Mouse (Mus musculus): Measurements from ENCODE around the gene Elmo3. TPM values are rescaled to one million over a fixed set of nuclear protein-coding genes. Genes with fewer than 3 reads are reported as not detected.

Gene Elmo3
- total and polyA plus RNA-seq, 3 experiments, result 0.72 to 1.4 (median 1.3) TPM

GRCm38 (mm10) chr8:105345061-105345975, 39.9 kb downstream of the Elmo3 start:
- TF ChIP-seq E2F4 (IDR thresholded peaks at IDR 0.05; ENCODE audit: insufficient replicate concordance, low read depth, low read length) (no peak), RAD21 (IDR thresholded peaks at IDR 0.05; ENCODE audit: low read depth, low read length) (no peak), TCF12 (IDR thresholded peaks at IDR 0.05; ENCODE audit: low read depth, low read length) (no peak), ETS1 (conservative IDR thresholded peaks at IDR 0.05; ENCODE audit: low read depth, low read length) (peak; percentile 71), ZC3H11A (IDR thresholded peaks at IDR 0.05; ENCODE audit: low read depth, low read length) (no peak), JUN (IDR thresholded peaks at IDR 0.05; ENCODE audit: insufficient read depth, low read depth, low read length) (peak; percentile 68), ELF1 (IDR thresholded peaks at IDR 0.05; ENCODE audit: low read depth, low read length) (0 out of 2 replicates have a peak, but pooled peaks have one; percentile 23), CHD2 (IDR thresholded peaks at IDR 0.05; ENCODE audit: low read length) (peak; percentile 81), POLR2AphosphoS2 (IDR thresholded peaks at IDR 0.05; ENCODE audit: low read depth, low read length) (no peak), KAT2A (IDR thresholded peaks at IDR 0.05; ENCODE audit: insufficient replicate concordance, low read length) (0 out of 2 replicates have a peak, but pooled peaks have one; percentile 22), IRF4 (IDR thresholded peaks at IDR 0.05; ENCODE audit: low read depth, low read length) (peak; percentile 65; the same call in 1 of the 2 replicates), NRF1 (IDR thresholded peaks at IDR 0.05; ENCODE audit: low read depth, low read length) (no peak), MEF2A (IDR thresholded peaks at IDR 0.05; ENCODE audit: borderline replicate concordance, low read depth, low read length) (0 out of 2 replicates have a peak, but pooled peaks have one; percentile 26), EP300 (IDR thresholded peaks at IDR 0.05; ENCODE audit: low read length) (peak; percentile 83), JUND (conservative IDR thresholded peaks at IDR 0.05; ENCODE audit: low read depth, low read length) (peak; percentile 53; the same call in 1 of the 2 replicates)
- Histone ChIP-seq H3K4me2 (ENCODE audit: insufficient read depth, low read depth, poor library complexity, severe bottlenecking) (peak overlapping the region; percentile 37; the same call in 1 of the 2 replicates), H3K36me3 (replicated peaks in 1 of 2; ENCODE audit: control insufficient read depth in 1 of 2, insufficient read depth in 1 of 2, low read length in 1 of 2) (no peaks in the 10 kb centered on the region), H3K9ac (ENCODE audit: insufficient read depth, low read depth) (no peak overlapping the region), H3K27ac (ENCODE audit: insufficient read depth, low read depth) (no peak overlapping the region), H3K4me1 (ENCODE audit: control insufficient read depth in 1 of 2, insufficient read depth in 2 of 2) (peaks cover 15 to 39% of the 10 kb centered on the region in 2 experiments), H3K4me3 (replicated peaks in 1 of 3; ENCODE audit: low read depth in 2 of 3, low read length in 2 of 3, poor library complexity in 1 of 3) (no peak overlapping the region), H3K9me3 (replicated peaks; ENCODE audit: low read length) (no peaks in the 10 kb centered on the region), H3K27me3 (replicated peaks) (peaks cover 16% of the 10 kb centered on the region), H3K79me2 (replicated peaks; ENCODE audit: control insufficient read depth, extremely low read depth, insufficient read depth, poor library complexity, severe bottlenecking) (no peaks in the 10 kb centered on the region; the same call in 1 of the 2 replicates)
- dilution Hi-C loops (cut with MboI; ENCODE audit: extremely low pct_ligation_motif_present, extremely low pct_unique_long_range_greater_than_20kb, low sequenced_read_pairs) (no loop called here), in situ Hi-C loops (cut with MboI; ENCODE audit: low pct_ligation_motif_present, low pct_unique_long_range_greater_than_20kb, low sequenced_read_pairs) (no loop called here)
- peak; percentile 68 for DNase-seq (ENCODE audit: extremely low read depth)

All from CH12.LX (cell line).